Mouse (Mus musculus) E14TG2a.4 (cell line): ENCODE measurements around the gene Rad51.

Experiments
- H3K27me3 ChIP-seq: 2 replicates; pipeline ENCODE4 v1.6.1; 2014; ENCODE audit warnings: low read length, control low read depth; ENCODE audit not compliant: insufficient read depth
- H3K36me3 ChIP-seq: 2 replicates; pipeline ENCODE4 v1.6.1; 2014; ENCODE audit warnings: low read length, control low read depth; ENCODE audit not compliant: insufficient read depth
- H3K4me1 ChIP-seq: replicated peaks from 2 replicates; pipeline ENCODE4 v1.6.1; 2014; ENCODE audit warnings: low read depth, low read length, control low read depth
- H3K4me3 ChIP-seq: replicated peaks from 2 replicates; pipeline ENCODE4 v1.5.1; 2014; ENCODE audit warnings: mild to moderate bottlenecking, low read length
- H3K9me3 ChIP-seq: 2 replicates; pipeline ENCODE4 v1.6.1; 2014; ENCODE audit warnings: low read length, control low read depth
- CTCF ChIP-seq: conservative IDR thresholded peaks from 2 replicates; pipeline ENCODE4 v1.5.1; 2014; ENCODE audit warnings: low read length
- NANOG ChIP-seq: IDR thresholded peaks from 2 replicates; pipeline ENCODE4 v1.6.1; 2014; ENCODE audit warnings: borderline replicate concordance, low read length, mixed read lengths
- POU5F1 ChIP-seq: IDR thresholded peaks from 2 replicates; pipeline ENCODE4 v1.6.1; 2014; ENCODE audit warnings: low read length, borderline replicate concordance

The Rad51 gene

GRCm38 (mm10) chr2:119170282-119170681 is 57.7 kb downstream of the Rad51 start:
- no peak for TF ChIP-seq CTCF
- no peak for TF ChIP-seq NANOG
- no peak for TF ChIP-seq POU5F1

GRCm38 (mm10) chr2:119171574-119171973 is 59.0 kb downstream of the Rad51 start:
- peaks cover 33% of the 10 kb centered on the region for H3K27me3 ChIP-seq
- no peak overlapping the region for H3K4me3 ChIP-seq
- no peak for TF ChIP-seq NANOG
- TF ChIP-seq CTCF: no peak
- H3K36me3 ChIP-seq: 0 out of 2 replicates have a peak, but pooled peaks cover 4% of the 10 kb centered on the region
- peaks cover 48% of the 10 kb centered on the region for H3K4me1 ChIP-seq
- no peaks in the 10 kb centered on the region for H3K9me3 ChIP-seq

More at GRCm38 (mm10) chr2:119170282-119170681, 57.7 kb downstream of the Rad51 start:
- H3K9me3 ChIP-seq: no peaks in the 10 kb centered on the region
- H3K4me3 ChIP-seq: no peak overlapping the region
- no peaks in the 10 kb centered on the region for H3K36me3 ChIP-seq
- H3K4me1 ChIP-seq: peaks cover 55% of the 10 kb centered on the region
- peaks cover 43% of the 10 kb centered on the region for H3K27me3 ChIP-seq

GRCm38 (mm10) chr2:119172446-119172845 is 59.9 kb downstream of the Rad51 start:
- H3K27me3 ChIP-seq: peaks cover 25% of the 10 kb centered on the region
- H3K4me3 ChIP-seq: no peak overlapping the region
- H3K4me1 ChIP-seq: peaks cover 46% of the 10 kb centered on the region
- H3K36me3 ChIP-seq: 0 out of 2 replicates have a peak, but pooled peaks cover 7% of the 10 kb centered on the region
- no peaks in the 10 kb centered on the region for H3K9me3 ChIP-seq
- no peak for TF ChIP-seq CTCF
- TF ChIP-seq NANOG: no peak
- TF ChIP-seq POU5F1: no peak

- TF ChIP-seq NANOG: no peak
- TF ChIP-seq POU5F1: no peak
- TF ChIP-seq CTCF: no peak
- 0 out of 2 replicates have a peak, but pooled peaks cover 8% of the 10 kb centered on the region for H3K36me3 ChIP-seq
- no peak overlapping the region for H3K4me3 ChIP-seq
- H3K4me1 ChIP-seq: peaks cover 45% of the 10 kb centered on the region
- peaks cover 19% of the 10 kb centered on the region for H3K27me3 ChIP-seq
- H3K9me3 ChIP-seq: no peaks in the 10 kb centered on the region
Measured at GRCm38 (mm10) chr2:119172862-119173576, 60.4 kb downstream of the Rad51 start.

GRCm38 (mm10) chr2:119173991-119174651 is 61.5 kb downstream of the Rad51 start, which contains the start of gene Gm14137:
Gene Gm14137 (plus strand): TSS chr2:119174509.
- H3K4me3 ChIP-seq: no peak within 1 kb of the TSS
- H3K9me3 ChIP-seq: no peaks in the 10 kb centered on the region
- peaks cover 43% of the 10 kb centered on the region for H3K4me1 ChIP-seq
- H3K36me3 ChIP-seq: peaks cover 16% of the 10 kb centered on the region; the same call in 1 of the 2 replicates
- peaks cover 9% of the 10 kb centered on the region for H3K27me3 ChIP-seq
- TF ChIP-seq POU5F1: no peak
- TF ChIP-seq CTCF: no peak
- no peak for TF ChIP-seq NANOG

- Histone ChIP-seq H3K4me1 (peaks cover 43% of the 10 kb centered on the region), H3K27me3 (peaks cover 2% of the 10 kb centered on the region), H3K36me3 (peaks cover 24% of the 10 kb centered on the region), H3K4me3 (no peak overlapping the region), H3K9me3 (no peaks in the 10 kb centered on the region)
- TF ChIP-seq NANOG (no peak), POU5F1 (no peak), CTCF (no peak)
Measured at GRCm38 (mm10) chr2:119174866-119175265, 62.3 kb downstream of the Rad51 start.

GRCm38 (mm10) chr2:119175614-119176013 is 63.0 kb downstream of the Rad51 start:
- H3K4me1 ChIP-seq: peaks cover 43% of the 10 kb centered on the region
- no peak overlapping the region for H3K4me3 ChIP-seq
- no peaks in the 10 kb centered on the region for H3K9me3 ChIP-seq
- no peak for TF ChIP-seq CTCF
- no peak for TF ChIP-seq NANOG
- no peak for TF ChIP-seq POU5F1
- H3K27me3 ChIP-seq: no peaks in the 10 kb centered on the region
- H3K36me3 ChIP-seq: peaks cover 31% of the 10 kb centered on the region

- H3K4me1 ChIP-seq: peaks cover 43% of the 10 kb centered on the region
- no peaks in the 10 kb centered on the region for H3K9me3 ChIP-seq
- H3K27me3 ChIP-seq: no peaks in the 10 kb centered on the region
- TF ChIP-seq NANOG (no peak), POU5F1 (no peak), CTCF (no peak)
- H3K4me3 ChIP-seq: no peak overlapping the region
- H3K36me3 ChIP-seq: peaks cover 34% of the 10 kb centered on the region
Measured at GRCm38 (mm10) chr2:119176761-119177160, 64.2 kb downstream of the Rad51 start.
